10 mouse cellular contexts compared by ENCODE assay signal in genomic region chr7:81554369-81554768, GRCm38 (mm10). TPM values are rescaled to one million over a fixed set of nuclear protein-coding genes. Genes with fewer than 3 reads are reported as not detected.
DNase-seq lines count a peak whose midpoint lies in the region; ATAC-seq and TF ChIP-seq lines count a peak whose summit lies in the region.
"Had no signal": no experiment of that assay in that cellular context is flagged by ENCODE, and none has a peak within 500 bp of the region (broad histone marks: within the 10 kb centered on the region; RNA-seq: fewer than 3 reads in every experiment).

No protein-coding gene starts in this region.

- no peaks in the 10 kb centered on the region for H3K27me3 ChIP-seq in embryonic facial prominence, embryonic 11.5 days (ENCODE audit: control insufficient read depth, insufficient read depth, low read length)

- 78% methylated on average over 2 of the region's 2 CpGs for WGBS in embryonic facial prominence, embryonic 11.5 days

- no peak overlapping the region for H3K9ac ChIP-seq in embryonic facial prominence, embryonic 11.5 days (replicated peaks; ENCODE audit: low read length)

- H3K27ac ChIP-seq in gastrocnemius, adult 2 months = no peak overlapping the region
- H3K27ac ChIP-seq in embryonic facial prominence, embryonic 11.5 days (replicated peaks; ENCODE audit: low read depth, low read length) = no peak overlapping the region

- intact Hi-C loops in gastrocnemius, adult 2 months (cut with DNase I) = no loop called here
- intact Hi-C loops in gastrocnemius, postnatal 36 days (cut with DNase I) = no loop called here

- ATAC-seq in embryonic facial prominence, embryonic 11.5 days (replicated peaks; ENCODE audit: insufficient number of reproducible peaks, low FRiP score, low TSS enrichment, low read depth) = no peak

- H3K9me3 ChIP-seq in embryonic facial prominence, embryonic 11.5 days (replicated peaks; ENCODE audit: control insufficient read depth, low read length) = no peaks in the 10 kb centered on the region

- no peak overlapping the region for H3K4me2 ChIP-seq in embryonic facial prominence, embryonic 11.5 days (ENCODE audit: low read depth, low read length)

- H3K36me3 ChIP-seq in embryonic facial prominence, embryonic 11.5 days (replicated peaks; ENCODE audit: control insufficient read depth, insufficient read depth, low read depth, low read length) = no peaks in the 10 kb centered on the region

- H3K4me3 ChIP-seq in gastrocnemius, adult 2 months = no peak overlapping the region
- no peak overlapping the region for H3K4me3 ChIP-seq in embryonic facial prominence, embryonic 11.5 days (ENCODE audit: low read depth, low read length)

- no peaks in the 10 kb centered on the region for H3K4me1 ChIP-seq in embryonic facial prominence, embryonic 11.5 days (ENCODE audit: control insufficient read depth, insufficient read depth, low read length)

- peak; percentile 67 for TF ChIP-seq CTCF in gastrocnemius, adult 2 months (IDR thresholded peaks at IDR 0.05)

- DNase-seq in gastrocnemius, adult 2 months = peak; percentile 47
- no peak for DNase-seq in gastrocnemius, postnatal 36 days
- DNase-seq in right cerebral cortex, postnatal 14 days = peak; percentile 29
- no peak for DNase-seq in right cerebral cortex, postnatal 36 days (ENCODE audit: low spot score in 2 of 2)
- peak; percentile 62 for DNase-seq in embryonic facial prominence, embryonic 11.5 days (ENCODE audit: low spot score)
- peak; percentile 35 for DNase-seq in retina, embryonic 14.5 days (ENCODE audit: low spot score)
- DNase-seq in layer of hippocampus, adult 18-20 months (ENCODE audit: low spot score in 2 of 2) = no peak
- no peak for DNase-seq in cerebellum, adult 9-10 months

RNA-seq across cellular contexts. Expression of gene Fsd2, which starts 12.4 kb away (rescaled TPM):
- 100 to 1,000 TPM; 311 to 349 TPM for total RNA-seq in gastrocnemius, adult 2 months (2021)
- total RNA-seq in gastrocnemius, postnatal 36 days (2021) = 100 to 1,000 TPM; 283 to 325 TPM
- 0.20 and 0.35 TPM in 2 replicates for polyA plus RNA-seq in embryonic facial prominence, embryonic 11.5 days (2014; fragmentation: Nextera tagmentation; extraction: Ambion mirVana)
- total RNA-seq in layer of hippocampus, adult 18-20 months (2021) = under 1 TPM; 0.23 to 0.52 TPM

RNA-seq across cellular contexts. Expression of gene Whamm, which starts 16.7 kb away (rescaled TPM):
- total RNA-seq in gastrocnemius, adult 2 months (2021) = 10 to 100 TPM in 1 of 2 experiments, 1 to 10 TPM in 1; 6.9 to 11.2 TPM
- 1 to 10 TPM; 7.1 to 7.7 TPM for total RNA-seq in gastrocnemius, postnatal 36 days (2021)
- polyA plus RNA-seq in embryonic facial prominence, embryonic 11.5 days (2014; fragmentation: Nextera tagmentation; extraction: Ambion mirVana) = 5.2 and 5.6 TPM in 2 replicates
- 10 to 100 TPM; 19.2 to 19.5 TPM for total RNA-seq in layer of hippocampus, adult 18-20 months (2021)

RNA-seq across cellular contexts. Expression of gene BC048679, which starts 56.3 kb away (rescaled TPM):
- total RNA-seq in gastrocnemius, adult 2 months (2021) = 10 to 100 TPM in 1 of 2 experiments, 1 to 10 TPM in 1; 1.4 to 10.7 TPM
- 1 to 10 TPM; 2.3 to 3.5 TPM for total RNA-seq in gastrocnemius, postnatal 36 days (2021)
- polyA plus RNA-seq in embryonic facial prominence, embryonic 11.5 days (2014; fragmentation: Nextera tagmentation; extraction: Ambion mirVana) = 0.36 TPM in 1 of 2 replicates, not detected in the other
- not detected for total RNA-seq in layer of hippocampus, adult 18-20 months (2021)
- polyA plus RNA-seq: large intestine, adult 2 months; small intestine, adult 2 months had no signal

Comparison
In these comparisons a context has a peak if more than half of its experiments do, and no peak if none do; other contexts are left out.
1. DNase-seq: peak in gastrocnemius, adult 2 months (single experiment), right cerebral cortex, postnatal 14 days (single experiment), embryonic facial prominence, embryonic 11.5 days (single experiment) and retina, embryonic 14.5 days (single experiment); none in gastrocnemius, postnatal 36 days (0 of 2), right cerebral cortex, postnatal 36 days (0 of 2), layer of hippocampus, adult 18-20 months (0 of 2) and cerebellum, adult 9-10 months (single experiment).
2. RNA of gene Fsd2, which starts 12.4 kb away (total RNA-seq): 311 to 349 TPM in gastrocnemius, adult 2 months and 283 to 325 TPM in gastrocnemius, postnatal 36 days; 0.23 to 0.52 TPM in layer of hippocampus, adult 18-20 months; every median in the first group is over 100 times any median in the second.